Mouse (Mus musculus) adrenal gland, postnatal 25 days (tissue): Measurements from ENCODE around the gene Kcnn1. TPM values are rescaled to one million over a fixed set of nuclear protein-coding genes. Genes with fewer than 3 reads are reported as not detected.

Experiments used
- DNase-seq: peaks from one replicate; pipeline ENCODE4 v3.0.0; 2021; ENCODE audit warnings: mixed read lengths
- total RNA-seq: library from RNA; stranded (reverse); gene quantifications from 2 replicates; pipeline ENCODE4 v1.2.3, GENCODE M21; 2021

Gene Kcnn1
- total RNA-seq, 1 experiment from 2014 or later: 3.3 TPM

- DNase-seq: no peak
Observed at GRCm38 (mm10) chr8:70810962-70811680, 51.9 kb downstream of the Kcnn1 start.

GRCm38 (mm10) chr8:70808955-70809701, 53.9 kb downstream of the Kcnn1 start:
- no peak for DNase-seq

- DNase-seq: no peak
Observed at GRCm38 (mm10) chr8:70808239-70808638, 54.8 kb downstream of the Kcnn1 start, which contains the start of gene Il12rb1. Gene Il12rb1, plus strand, starts transcription at chr8:70808449.

- no peak for DNase-seq
Observed at GRCm38 (mm10) chr8:70807304-70807703, 55.8 kb downstream of the Kcnn1 start.

GRCm38 (mm10) chr8:70806541-70806940, 56.5 kb downstream of the Kcnn1 start:
- no peak for DNase-seq

- peak; percentile 93 for DNase-seq
Observed at GRCm38 (mm10) chr8:70804481-70805206, 58.4 kb downstream of the Kcnn1 start, which contains the start of gene Mast3. Gene Mast3, minus strand, starts transcription at chr8:70805054.

- no peak for DNase-seq
Observed at GRCm38 (mm10) chr8:70803761-70804480, 59.1 kb downstream of the Kcnn1 start.

GRCm38 (mm10) chr8:70802786-70803510, 60.1 kb downstream of the Kcnn1 start:
- no peak for DNase-seq

- DNase-seq: no peak
Observed at GRCm38 (mm10) chr8:70801830-70802229, 61.2 kb downstream of the Kcnn1 start.

GRCm38 (mm10) chr8:70801156-70801555, 61.9 kb downstream of the Kcnn1 start:
- no peak for DNase-seq

GRCm38 (mm10) chr8:70800648-70801047, 62.4 kb downstream of the Kcnn1 start:
- no peak for DNase-seq

- DNase-seq: no peak
Observed at GRCm38 (mm10) chr8:70798281-70798680, 64.8 kb downstream of the Kcnn1 start.

- peak; percentile 85 for DNase-seq
Observed at GRCm38 (mm10) chr8:70797081-70798070, 65.7 kb downstream of the Kcnn1 start.

- peak; percentile 91 for DNase-seq
Observed at GRCm38 (mm10) chr8:70796403-70797080, 66.5 kb downstream of the Kcnn1 start.

- no peak for DNase-seq
Observed at GRCm38 (mm10) chr8:70795370-70795769, 67.7 kb downstream of the Kcnn1 start.

GRCm38 (mm10) chr8:70794215-70794614, 68.8 kb downstream of the Kcnn1 start:
- no peak for DNase-seq

- peak; percentile 61 for DNase-seq
Observed at GRCm38 (mm10) chr8:70792700-70793099, 70.4 kb downstream of the Kcnn1 start.
